Mouse (Mus musculus) B cell, adult 2 months (primary cell): Measurements from ENCODE around the gene M1ap.
A peak's percentile ranks its signal among the peaks of the same experiment; 100 is the strongest.

Source experiments
- DNase-seq, 2 experiments: peaks; one replicate each; pipeline ENCODE4 v3.0.0; 2022

M1ap gene

DNA sequence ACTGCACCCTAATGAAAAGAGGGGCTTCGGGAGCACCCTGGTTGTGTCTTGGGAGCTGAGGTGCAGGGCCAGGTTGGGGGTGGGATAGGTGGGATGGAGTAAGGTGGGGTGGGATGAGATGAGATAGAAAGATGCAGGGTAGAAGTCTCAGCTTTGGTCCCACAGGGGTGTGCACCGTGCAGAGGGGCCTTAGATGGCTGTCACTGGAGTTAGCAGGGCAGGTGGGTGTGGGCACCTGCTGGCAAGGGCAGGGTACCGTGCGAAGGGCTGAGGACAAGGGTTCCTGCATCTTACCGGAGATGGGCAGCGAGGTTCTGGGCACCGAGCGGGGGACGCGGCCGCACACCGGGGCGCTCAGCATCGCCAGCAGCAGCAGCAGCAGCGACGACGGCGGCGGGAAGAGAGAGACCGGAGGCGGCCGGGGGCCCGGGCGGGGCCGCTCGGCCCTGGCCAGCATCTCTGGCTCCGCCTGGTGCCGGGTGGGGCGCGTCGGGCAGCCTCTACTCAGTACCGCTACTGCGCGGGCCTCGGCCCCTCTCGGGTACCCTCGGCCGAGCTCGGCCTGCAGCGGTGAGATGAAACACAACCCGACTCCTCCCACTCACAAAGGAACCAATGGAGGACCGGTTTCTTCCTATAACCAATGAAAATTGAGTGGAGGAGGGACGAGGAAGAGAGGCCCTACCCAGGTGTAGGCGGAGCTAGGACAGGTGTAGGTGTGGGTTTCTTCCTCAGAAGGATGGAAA is 7.4 kb upstream of the M1ap start, which contains the start of gene Sema4f:
TSS of gene Sema4f (minus strand) at position 603 of the 746 bp plus-strand sequence.
- peak; percentile 28 to 39 for DNase-seq

GRCm38 (mm10) chr6:82940765-82941164 is 5.9 kb upstream of the M1ap start:
- no peak for DNase-seq

GRCm38 (mm10) chr6:82945750-82946149 is 952 bp upstream of the M1ap start:
- peak in 1 of 2 experiments; percentile 12 for DNase-seq

DNA sequence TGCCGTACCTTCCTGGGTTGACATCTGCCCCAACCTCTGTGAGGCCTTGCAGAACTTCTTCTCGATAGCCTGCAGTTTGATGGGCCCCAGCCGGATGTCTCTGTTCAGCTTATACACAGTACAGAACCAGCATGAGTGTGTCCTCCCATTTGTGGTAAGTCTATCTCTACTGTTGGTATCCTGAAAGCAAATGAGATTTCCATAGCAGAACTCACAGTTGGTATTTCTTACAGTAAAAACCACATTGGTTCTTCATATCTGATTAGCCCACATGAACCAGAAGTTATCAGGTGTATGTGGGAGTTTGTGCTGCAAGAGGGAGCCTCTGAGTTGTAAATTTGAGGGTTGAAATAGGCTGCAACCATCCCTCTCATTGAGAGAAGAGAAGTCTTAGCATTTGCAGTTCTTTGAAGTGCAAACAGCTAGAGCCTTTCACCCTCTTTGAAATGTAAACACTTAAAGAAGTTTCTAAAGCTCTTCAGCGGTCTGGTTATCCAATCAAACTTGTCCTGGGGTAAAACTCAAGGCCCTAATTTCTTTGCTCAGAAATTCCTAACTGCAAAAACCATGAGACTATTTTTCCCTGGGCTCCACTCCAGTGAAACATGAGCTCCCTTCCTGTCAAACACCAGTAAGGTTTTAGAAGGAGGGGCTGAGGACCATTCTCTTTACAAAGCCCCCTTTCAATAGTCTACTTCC is 10.0 kb downstream of the M1ap start:
- DNase-seq, result no peak

DNA sequence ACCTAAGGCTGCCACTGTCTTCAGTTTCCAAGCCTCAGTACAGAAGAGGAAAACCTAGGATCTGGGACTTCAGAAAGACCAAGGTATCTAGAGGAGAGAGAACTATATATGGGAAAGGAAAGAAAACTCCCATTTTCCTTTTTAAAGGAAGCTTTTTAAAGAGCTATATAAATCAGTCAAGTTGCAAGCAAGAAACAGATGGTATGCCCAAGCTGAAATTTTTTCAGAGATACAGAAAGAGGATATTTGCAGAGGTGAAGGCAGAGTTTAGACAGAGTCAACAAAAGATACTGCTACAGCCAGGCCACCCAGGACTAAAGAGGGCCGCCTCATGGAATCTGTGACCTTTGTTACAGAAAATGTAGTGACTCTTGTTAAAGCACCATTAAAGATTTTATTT is 15.0 kb downstream of the M1ap start:
- DNase-seq, result no peak

DNA sequence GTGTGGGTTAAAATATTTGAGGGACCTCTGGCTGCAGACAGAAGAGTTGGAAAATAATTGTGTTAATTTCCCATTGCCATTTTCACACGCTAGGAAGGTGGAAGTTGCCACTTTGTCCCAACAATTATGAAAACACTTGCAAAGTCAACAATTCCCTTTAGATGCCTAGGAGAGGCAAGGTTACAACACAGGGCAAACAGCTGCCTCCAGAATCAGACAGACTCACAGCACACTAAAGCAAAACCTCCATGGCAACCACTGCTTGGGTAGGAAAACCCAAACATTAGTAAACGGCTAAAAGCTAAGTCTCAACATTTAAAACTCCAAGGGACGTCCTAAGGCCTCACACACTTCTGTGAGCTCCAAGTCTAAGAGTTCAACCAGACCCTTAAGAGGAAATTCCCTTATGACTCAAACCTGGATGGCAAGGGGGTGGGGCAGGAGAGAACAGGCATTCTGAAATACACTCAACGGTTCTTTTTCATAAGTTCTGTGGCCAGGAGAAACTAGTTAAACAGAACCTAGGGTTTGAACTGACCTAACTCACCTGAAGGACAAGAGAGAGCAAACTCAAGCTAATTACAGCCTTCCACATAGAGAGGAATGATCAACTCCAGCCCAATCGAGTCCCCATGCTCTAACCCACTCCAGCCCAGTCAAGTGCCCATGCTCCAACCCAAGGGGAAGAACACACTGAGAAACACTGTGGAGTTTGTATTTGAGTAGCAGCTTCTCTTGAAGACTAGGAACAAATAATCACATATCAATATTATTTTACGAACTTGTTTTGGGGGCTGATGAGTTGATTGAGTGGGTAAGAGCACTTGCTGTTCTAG is 22.8 kb downstream of the M1ap start:
- DNase-seq, result no peak

DNA sequence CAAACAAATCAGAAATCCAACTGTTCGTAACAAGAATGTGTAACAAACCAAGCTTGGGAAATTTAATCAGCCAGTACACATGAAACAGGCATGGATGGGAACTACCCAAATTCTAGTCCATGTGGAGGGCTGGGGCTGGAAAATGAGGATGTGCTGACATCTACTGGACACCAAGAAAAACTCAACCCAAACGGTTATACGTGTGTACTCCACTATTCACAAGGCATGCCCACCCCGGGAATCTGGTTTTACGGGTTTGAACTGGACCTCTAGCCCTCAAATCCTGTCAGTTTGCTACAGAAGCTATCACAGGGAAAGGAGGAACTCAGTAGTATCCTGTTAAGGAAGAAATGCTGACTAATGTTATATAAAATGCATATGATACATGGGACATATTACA is 24.3 kb downstream of the M1ap start:
- DNase-seq, result peak; percentile 43 to 44

DNA sequence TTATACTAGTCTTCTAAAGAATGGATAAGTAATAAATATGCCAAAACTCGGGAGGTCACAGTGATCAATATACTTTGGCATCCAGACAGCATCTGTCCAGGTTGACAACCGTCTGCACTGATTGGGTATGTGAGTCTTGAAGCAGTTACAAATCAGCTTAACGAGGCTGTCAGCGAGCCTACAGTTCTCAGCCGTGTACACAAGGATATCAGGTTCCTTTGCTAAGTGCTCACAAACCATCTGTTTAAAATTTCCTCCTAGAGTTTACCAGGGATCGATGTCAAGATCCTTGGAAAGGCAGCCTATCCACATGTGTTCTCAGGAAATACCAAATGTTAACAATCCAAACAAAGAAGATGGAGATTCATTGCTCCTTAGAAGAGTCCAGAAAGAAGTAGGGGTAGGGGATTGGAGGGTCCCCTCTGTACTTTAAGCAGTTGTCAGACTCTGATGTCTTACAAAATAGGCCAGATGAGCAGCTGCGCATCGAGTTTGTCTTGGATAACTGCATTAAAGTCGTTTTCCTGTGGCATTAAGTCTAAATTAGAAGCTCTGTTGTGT is 40.8 kb downstream of the M1ap start:
- no peak for DNase-seq

DNA sequence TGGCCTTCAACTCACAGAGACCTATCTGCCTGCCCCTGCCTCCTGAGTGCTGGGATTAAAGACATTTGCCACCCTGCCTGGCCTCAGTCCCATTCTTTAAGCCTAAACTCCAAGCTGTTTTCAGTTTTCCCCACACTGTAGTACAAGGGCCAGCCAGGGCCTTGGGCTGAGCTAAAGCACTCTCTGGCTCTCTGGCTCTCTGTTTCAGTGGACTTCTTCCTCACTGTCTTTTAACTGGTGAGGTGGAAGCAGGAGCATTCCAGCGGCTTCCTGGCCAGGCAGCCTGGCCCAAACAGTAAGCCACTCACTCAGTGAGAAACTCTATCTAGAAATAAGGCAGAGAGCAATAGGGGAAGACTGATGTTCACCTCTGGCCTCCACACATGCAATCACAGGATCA is 47.0 kb downstream of the M1ap start:
- no peak for DNase-seq

- DNase-seq, result no peak
These were observed 47.7 kb downstream of the M1ap start for GRCm38 (mm10) chr6:82994372-82994771.

DNA sequence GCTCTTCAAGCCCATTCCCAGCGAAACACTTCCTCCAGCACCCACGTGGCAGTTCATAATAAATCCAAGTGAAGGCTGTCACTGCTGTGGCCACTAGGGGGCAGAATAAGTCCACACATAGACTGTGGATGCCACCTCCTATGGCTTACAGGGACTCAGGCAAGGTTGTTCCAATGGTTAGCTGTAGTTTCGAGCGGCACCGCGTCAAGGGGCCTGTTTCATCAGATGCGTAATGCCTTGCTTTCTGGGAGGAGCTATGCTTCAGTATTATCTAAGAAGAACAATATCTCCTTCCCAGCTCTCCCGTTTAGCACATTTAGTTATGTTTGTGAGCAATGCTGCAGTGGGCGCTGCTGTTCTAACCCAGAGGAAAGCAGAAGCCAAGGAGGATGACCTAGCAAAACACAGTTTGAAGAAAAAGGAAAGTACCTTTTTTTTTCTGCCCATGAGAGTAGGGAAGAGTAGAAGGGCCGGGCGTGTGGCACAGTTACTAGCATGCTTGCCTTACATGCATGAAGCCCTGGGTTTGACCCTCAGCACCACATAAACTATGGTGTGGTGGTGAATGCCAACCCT is 50.1 kb downstream of the M1ap start:
- peak; percentile 92 to 94 for DNase-seq

DNA sequence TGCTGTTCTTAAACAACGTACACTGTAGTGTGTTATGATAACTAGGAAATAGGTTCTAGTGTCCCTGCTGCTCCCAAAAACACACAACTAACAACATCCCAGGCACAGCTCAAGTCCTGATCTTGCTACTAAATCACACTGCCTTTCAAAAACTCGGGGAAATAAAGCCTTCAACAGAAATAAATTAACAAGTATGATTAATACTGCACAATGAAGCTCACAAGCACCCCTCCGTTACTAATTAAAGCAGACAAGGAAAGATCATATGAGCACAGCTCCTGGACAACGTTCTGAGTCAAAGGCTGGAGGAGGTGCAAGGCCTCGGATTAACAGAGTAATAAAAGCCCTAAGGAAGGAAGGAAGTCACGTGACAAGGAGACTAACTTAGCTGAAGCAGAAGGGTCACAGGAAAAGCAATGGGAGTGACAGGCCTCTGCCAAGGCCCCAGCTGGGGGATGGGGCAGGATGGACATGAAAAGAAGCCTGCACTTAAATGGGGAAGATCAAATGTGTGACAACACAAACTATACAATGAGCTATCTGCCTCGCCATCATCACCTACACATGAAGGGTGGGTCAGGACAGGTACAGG is 50.9 kb downstream of the M1ap start:
- no peak for DNase-seq

GRCm38 (mm10) chr6:82998326-82998725 is 51.6 kb downstream of the M1ap start:
- DNase-seq, result no peak

DNA sequence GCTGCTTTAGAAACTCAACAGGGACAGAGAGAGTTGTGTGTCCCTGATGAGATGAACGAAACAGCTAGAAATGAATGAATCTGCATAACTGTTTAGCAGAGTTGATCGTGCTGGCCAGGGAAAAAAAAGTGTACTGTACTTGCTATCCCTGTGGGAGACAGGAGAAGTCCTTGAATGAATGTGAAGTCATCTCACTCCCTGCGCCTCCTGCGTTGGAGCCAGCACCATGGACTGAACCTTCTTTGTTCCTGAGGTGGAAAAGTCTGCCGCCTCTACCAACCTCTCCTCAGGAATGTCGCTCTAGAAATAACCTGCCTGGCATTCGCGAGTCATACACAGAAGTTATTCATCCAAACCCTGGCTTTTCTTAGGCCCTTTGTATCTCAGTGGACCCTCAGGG is 53.3 kb downstream of the M1ap start:
- no peak for DNase-seq

DNA sequence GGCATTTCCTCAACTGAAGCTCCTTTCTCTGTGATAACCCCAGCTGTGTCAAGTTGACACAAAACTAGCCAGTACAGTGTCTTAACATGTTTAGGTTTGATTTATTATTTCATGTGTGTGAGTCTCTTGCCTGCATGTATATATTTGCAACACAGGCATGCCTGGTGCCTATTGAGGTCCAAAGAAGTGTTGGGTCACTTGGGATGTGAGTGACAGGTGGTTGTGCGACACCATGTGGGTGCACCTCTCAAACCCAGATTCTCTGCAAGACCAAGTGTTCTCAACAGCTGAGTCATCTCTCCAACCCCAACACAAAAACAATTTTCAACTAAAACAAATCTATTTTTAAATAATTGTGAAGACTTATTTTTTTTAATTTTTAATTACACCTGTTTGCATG is 56.4 kb downstream of the M1ap start:
- no peak for DNase-seq

- no peak for DNase-seq
These were observed 57.1 kb downstream of the M1ap start for GRCm38 (mm10) chr6:83003850-83004249.

- no peak for DNase-seq
These were observed 57.6 kb downstream of the M1ap start for GRCm38 (mm10) chr6:83004309-83004708.

- peak; percentile 55 to 57 for DNase-seq
These were observed 58.2 kb downstream of the M1ap start for GRCm38 (mm10) chr6:83004872-83005271.

DNA sequence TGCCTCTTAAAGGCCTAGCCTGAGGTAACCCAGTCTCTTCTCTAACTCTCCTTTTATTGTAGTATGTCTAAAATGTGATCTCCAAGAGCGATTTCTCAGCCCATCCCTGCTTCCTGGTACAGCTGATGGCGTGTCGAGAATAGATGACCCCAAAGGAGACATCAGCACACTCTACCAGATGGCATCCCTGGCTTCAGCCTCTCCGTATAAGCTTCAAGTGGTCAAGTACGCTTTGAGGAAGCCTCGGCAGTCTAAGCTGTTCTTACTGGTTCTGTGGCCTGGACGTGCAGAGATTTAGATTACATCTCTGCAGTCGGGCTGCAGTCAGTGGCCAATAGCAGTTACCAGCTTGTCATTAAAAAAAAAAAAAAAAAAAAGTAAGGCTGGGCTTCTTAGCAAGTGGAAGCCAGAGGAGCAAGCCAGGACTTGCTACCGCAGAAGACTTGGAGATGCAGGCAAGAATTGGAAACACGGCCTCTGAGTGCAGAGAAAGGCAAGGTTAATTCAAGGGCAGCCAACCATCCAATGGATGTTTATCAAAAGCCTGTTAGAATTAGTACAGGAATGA is 58.8 kb downstream of the M1ap start:
- DNase-seq, result no peak

GRCm38 (mm10) chr6:83006114-83006513 is 59.4 kb downstream of the M1ap start:
- DNase-seq, result no peak

- no peak for DNase-seq
These were observed 62.0 kb downstream of the M1ap start for GRCm38 (mm10) chr6:83008659-83009058.

DNA sequence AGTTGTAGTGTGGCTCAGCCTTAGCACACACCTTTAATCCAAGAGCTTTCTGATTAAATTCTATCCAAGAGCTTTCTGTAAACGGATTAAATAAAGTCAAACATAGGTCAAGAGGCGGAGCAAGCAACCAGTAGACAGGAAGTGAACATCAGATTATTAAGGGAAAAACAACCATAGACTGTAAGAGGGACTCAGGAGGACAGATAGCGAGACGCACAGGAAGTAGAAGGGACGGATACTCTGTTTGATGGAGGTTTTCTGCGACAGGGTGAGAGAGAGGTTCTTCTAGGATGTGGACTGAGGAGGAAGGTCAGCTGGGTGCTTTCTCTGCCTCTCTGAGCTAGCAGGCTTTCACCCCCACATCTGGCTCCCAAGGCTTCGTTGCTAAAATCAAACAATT is 63.3 kb downstream of the M1ap start:
- DNase-seq, result no peak
